Mouse (Mus musculus): ENCODE measurements at regions not wholly inside any gene's neighbourhood (a gene's known extent, or its start where the extent isn't known, plus 50 kb on each side); places are given as distances from the start of the nearest gene placed in this dataset.
A peak's percentile ranks its signal among the peaks of the same experiment; 100 is the strongest.

- no peak for DNase-seq (ENCODE audit: low spot score)
Measured at GRCm38 (mm10) chr4:95185113-95185915, 133.3 kb upstream of the Jun start.

- no peak for DNase-seq (ENCODE audit: low spot score)
Measured at GRCm38 (mm10) chr4:95185916-95186200, 133.8 kb upstream of the Jun start.

GRCm38 (mm10) chr4:95188107-95188506 lies 136.1 kb upstream of the Jun start:
- DNase-seq (ENCODE audit: low spot score): no peak

GRCm38 (mm10) chr4:95191654-95192406 lies 139.8 kb upstream of the Jun start:
- DNase-seq (ENCODE audit: low spot score): no peak

GRCm38 (mm10) chr4:95192562-95192961 lies 140.5 kb upstream of the Jun start:
- no peak for DNase-seq (ENCODE audit: low spot score)

- DNase-seq (ENCODE audit: low spot score): peak; percentile 21
Measured at GRCm38 (mm10) chr4:95193028-95193427, 141.0 kb upstream of the Jun start.

GRCm38 (mm10) chr4:95193473-95193872 lies 141.5 kb upstream of the Jun start:
- DNase-seq (ENCODE audit: low spot score): no peak

- DNase-seq (ENCODE audit: low spot score): no peak
Measured at GRCm38 (mm10) chr4:95194621-95195455, 142.8 kb upstream of the Jun start.

GRCm38 (mm10) chr4:95196106-95196505 lies 144.1 kb upstream of the Jun start:
- no peak for DNase-seq (ENCODE audit: low spot score)

- no peak for DNase-seq (ENCODE audit: low spot score)
Measured at GRCm38 (mm10) chr4:95197077-95197711, 145.2 kb upstream of the Jun start.

GRCm38 (mm10) chr4:95199394-95199793 lies 147.4 kb upstream of the Jun start:
- no peak for DNase-seq (ENCODE audit: low spot score)

GRCm38 (mm10) chr4:95200130-95200529 lies 148.1 kb upstream of the Jun start:
- no peak for DNase-seq (ENCODE audit: low spot score)

- DNase-seq (ENCODE audit: low spot score): no peak
Measured at GRCm38 (mm10) chr4:95202478-95202877, 150.5 kb upstream of the Jun start.

GRCm38 (mm10) chr4:95203577-95203976 lies 151.6 kb upstream of the Jun start:
- no peak for DNase-seq (ENCODE audit: low spot score)

GRCm38 (mm10) chr4:95205372-95205771 lies 153.3 kb upstream of the Jun start:
- DNase-seq (ENCODE audit: low spot score): no peak

- no peak for DNase-seq (ENCODE audit: low spot score)
Measured at GRCm38 (mm10) chr4:95207783-95208182, 155.8 kb upstream of the Jun start.

GRCm38 (mm10) chr4:95208827-95209226 lies 156.8 kb upstream of the Jun start:
- no peak for DNase-seq (ENCODE audit: low spot score)

- no peak for DNase-seq (ENCODE audit: low spot score)
Measured at GRCm38 (mm10) chr4:95209322-95210119, 157.5 kb upstream of the Jun start.

- no peak for DNase-seq (ENCODE audit: low spot score)
Measured at GRCm38 (mm10) chr4:95212561-95212960, 160.5 kb upstream of the Jun start.

- DNase-seq (ENCODE audit: low spot score): no peak
Measured at GRCm38 (mm10) chr4:95213026-95213425, 161.0 kb upstream of the Jun start.

- no peak for DNase-seq (ENCODE audit: low spot score)
Measured at GRCm38 (mm10) chr4:95214026-95214425, 162.0 kb upstream of the Jun start.

Measured in urinary bladder, postnatal 25 days (tissue).